Mouse (Mus musculus) liver, embryonic 15.5 days (tissue): Measurements from ENCODE around the gene Tsacc. TPM values are rescaled to one million over a fixed set of nuclear protein-coding genes. Genes with fewer than 3 reads are reported as not detected.
"Not testable (repeated sequence)": the region's sequence is repeated elsewhere in the genome, so short reads cannot be mapped to it uniquely, and the experiment has no call there.

Source experiments
- ATAC-seq: fragments of 200-750 bp; cut with Nextera tagmentation; 2 replicates; pipeline ENCODE4 v1.8.0; 2017; ENCODE audit warnings: moderate number of reproducible peaks, mild to moderate bottlenecking, moderate library complexity; ENCODE audit not compliant: insufficient read depth
- H3K27ac ChIP-seq: fragments of 300-500 bp; sonication (generic); replicated peaks from 2 replicates; pipeline ENCODE4 v1.5.1; 2015; ENCODE audit warnings: mild to moderate bottlenecking, inconsistent platforms
- H3K27me3 ChIP-seq: fragments of 300-500 bp; sonication (generic); 2 replicates; pipeline ENCODE4 v1.6.1; 2015; ENCODE audit warnings: mild to moderate bottlenecking, inconsistent platforms
- H3K36me3 ChIP-seq: fragments of 300-500 bp; sonication (generic); replicated peaks from 2 replicates; pipeline ENCODE4 v1.6.1; 2015; ENCODE audit warnings: moderate library complexity, mild to moderate bottlenecking, inconsistent platforms
- H3K4me1 ChIP-seq: fragments of 300-500 bp; sonication (generic); replicated peaks from 2 replicates; pipeline ENCODE4 v1.6.1; 2015; ENCODE audit warnings: inconsistent platforms
- H3K4me2 ChIP-seq: fragments of 300-500 bp; sonication (generic); 2 replicates; pipeline ENCODE4 v1.6.1; 2015; ENCODE audit warnings: moderate library complexity, mild to moderate bottlenecking, inconsistent platforms
- H3K4me3 ChIP-seq: fragments of 300-500 bp; sonication (generic); replicated peaks from 2 replicates; pipeline ENCODE4 v1.5.1; 2015; ENCODE audit warnings: mild to moderate bottlenecking, inconsistent platforms
- H3K9ac ChIP-seq: fragments of 300-500 bp; sonication (generic); 2 replicates; pipeline ENCODE4 v1.6.1; 2015; ENCODE audit warnings: moderate library complexity, mild to moderate bottlenecking, inconsistent platforms
- H3K9me3 ChIP-seq: fragments of 300-500 bp; sonication (generic); replicated peaks from 2 replicates; pipeline ENCODE4 v1.6.1; 2016; ENCODE audit warnings: inconsistent platforms
- WGBS: fragments of 180-500 bp; shearing (Covaris S2); methylation state at CpG from one replicate; pipeline ENCODE4 v1.1.7; 2015; ENCODE audit warnings: mixed read lengths; ENCODE audit not compliant: insufficient replicate concordance; 5-methylcytosine and 5-hydroxymethylcytosine counted together
- polyA plus RNA-seq: library from polyadenylated mRNA; unstranded; fragments of >200 nt; fragmentation: Nextera tagmentation; extraction: Ambion mirVana; gene quantifications from 2 replicates; pipeline ENCODE4 v1.2.1, GENCODE M21; 2015

Gene Tsacc
- polyA plus RNA-seq, 1 experiment from 2014 or later, result 4.8 TPM

- ATAC-seq, result no peak
- WGBS, result 56% methylated on average over 5 of the region's 5 CpGs
- Histone ChIP-seq H3K27me3 (no peaks in the 10 kb centered on the region), H3K36me3 (peaks cover 12% of the 10 kb centered on the region), H3K9ac (no peak overlapping the region), H3K9me3 (no peaks in the 10 kb centered on the region), H3K4me2 (no peak overlapping the region), H3K4me3 (no peak overlapping the region), H3K27ac (no peak overlapping the region), H3K4me1 (peaks cover 32% of the 10 kb centered on the region)
Measured at GRCm38 (mm10) chr3:88328956-88329355, 32.2 kb upstream of the Tsacc start.

- peak within 1 kb of the TSS; percentile 52 for H3K27ac ChIP-seq
Measured at GRCm38 (mm10) chr3:88324951-88325405, 28.2 kb upstream of the Tsacc start, which contains the start of gene Glmp. Glmp (plus strand) TSS chr3:88325023.

GRCm38 (mm10) chr3:88299172-88299571 is 2.4 kb upstream of the Tsacc start:
- no peak for ATAC-seq
- no peaks in the 10 kb centered on the region for H3K9me3 ChIP-seq
- H3K4me1 ChIP-seq, result peaks cover 28% of the 10 kb centered on the region
- H3K9ac ChIP-seq, result no peak overlapping the region
- H3K36me3 ChIP-seq, result peaks cover 49% of the 10 kb centered on the region
- no peak overlapping the region for H3K4me3 ChIP-seq
- 17% methylated on average over 1 of the region's 1 CpGs for WGBS
- no peak overlapping the region for H3K27ac ChIP-seq
- H3K4me2 ChIP-seq, result peak overlapping the region; percentile 77; the same call in 1 of the 2 replicates
- no peaks in the 10 kb centered on the region for H3K27me3 ChIP-seq

More at GRCm38 (mm10) chr3:88324951-88325405, 28.2 kb upstream of the Tsacc start, which contains the start of gene Glmp:
- Histone ChIP-seq H3K36me3 (peaks cover 40% of the 10 kb centered on the region), H3K27me3 (no peaks in the 10 kb centered on the region), H3K4me1 (peaks cover 19% of the 10 kb centered on the region), H3K4me3 (peak within 1 kb of the TSS; percentile 66), H3K4me2 (peak within 1 kb of the TSS; percentile 81), H3K9ac (peak within 1 kb of the TSS; percentile 70), H3K9me3 (no peaks in the 10 kb centered on the region)
- WGBS, result under 1% methylated on average over 10 of the region's 10 CpGs
- peak; percentile 78 for ATAC-seq

DNA sequence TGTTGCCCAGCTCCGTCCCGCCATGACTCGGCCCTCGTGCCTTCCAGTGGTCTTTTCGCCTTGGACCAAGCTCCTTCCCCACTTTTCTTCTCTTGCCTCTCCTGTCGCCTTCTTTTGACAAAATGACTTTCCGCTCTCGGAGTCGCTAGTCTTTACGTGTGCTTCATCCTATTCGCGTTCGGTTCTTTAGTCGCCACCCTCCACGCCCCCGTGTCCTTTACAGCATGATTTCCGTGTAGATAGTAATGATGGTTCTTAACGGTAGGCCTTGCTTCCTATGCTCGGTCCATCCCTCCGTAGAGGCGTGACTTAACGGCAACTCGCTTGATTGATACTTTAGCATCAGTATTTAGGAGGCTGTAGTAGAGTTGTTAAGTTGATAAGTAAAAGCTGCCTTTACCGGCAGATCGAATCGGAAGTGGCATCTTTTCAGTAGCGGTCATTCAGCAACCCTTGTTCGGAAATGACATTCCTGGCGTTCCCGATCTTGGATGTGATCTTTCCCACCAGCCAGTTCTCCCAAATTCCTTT is 587 bp upstream of the Tsacc start:
- Histone ChIP-seq H3K4me3 (peak overlapping the region; percentile 81), H3K9me3 (no peaks in the 10 kb centered on the region), H3K27ac (peak overlapping the region; percentile 96), H3K27me3 (no peaks in the 10 kb centered on the region), H3K4me2 (peak overlapping the region; percentile 77), H3K36me3 (peaks cover 33% of the 10 kb centered on the region), H3K4me1 (peaks cover 28% of the 10 kb centered on the region), H3K9ac (peak overlapping the region; percentile 81)
- 0% methylated on average over 30 of the region's 30 CpGs for WGBS
- 0 out of 2 replicates have a peak, but pooled peaks have one; percentile 17 for ATAC-seq

DNA sequence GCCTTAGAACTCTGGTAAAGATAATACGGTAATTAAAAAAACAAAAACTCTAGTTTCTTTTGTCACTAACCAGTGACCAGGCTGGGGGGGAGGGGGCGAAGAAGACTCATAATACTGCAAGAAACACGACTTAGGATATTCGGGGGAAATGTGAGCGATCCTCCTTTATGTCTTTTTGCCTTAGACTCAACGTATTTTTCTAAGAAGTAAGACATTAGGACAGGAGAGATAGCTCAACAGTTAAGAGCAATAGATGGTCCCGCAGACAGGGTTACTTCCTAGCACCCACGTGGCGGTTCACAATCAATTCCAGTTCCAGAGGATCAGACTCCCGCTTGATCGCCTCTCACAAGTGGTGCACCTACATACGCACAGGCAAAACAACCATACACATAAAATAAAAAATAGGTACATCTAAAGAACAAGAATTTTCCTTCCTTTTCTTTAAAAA is 664 bp downstream of the Tsacc start:
- peak overlapping the region; percentile 70 for H3K9ac ChIP-seq
- peak overlapping the region; percentile 81 for H3K4me3 ChIP-seq
- peak overlapping the region; percentile 82 for H3K4me2 ChIP-seq
- ATAC-seq, result no peak
- H3K27me3 ChIP-seq, result no peaks in the 10 kb centered on the region
- no peaks in the 10 kb centered on the region for H3K9me3 ChIP-seq
- WGBS, result 0% methylated on average over 12 of the region's 12 CpGs
- H3K4me1 ChIP-seq, result peaks cover 28% of the 10 kb centered on the region
- peak overlapping the region; percentile 96 for H3K27ac ChIP-seq
- H3K36me3 ChIP-seq, result peaks cover 21% of the 10 kb centered on the region

DNA sequence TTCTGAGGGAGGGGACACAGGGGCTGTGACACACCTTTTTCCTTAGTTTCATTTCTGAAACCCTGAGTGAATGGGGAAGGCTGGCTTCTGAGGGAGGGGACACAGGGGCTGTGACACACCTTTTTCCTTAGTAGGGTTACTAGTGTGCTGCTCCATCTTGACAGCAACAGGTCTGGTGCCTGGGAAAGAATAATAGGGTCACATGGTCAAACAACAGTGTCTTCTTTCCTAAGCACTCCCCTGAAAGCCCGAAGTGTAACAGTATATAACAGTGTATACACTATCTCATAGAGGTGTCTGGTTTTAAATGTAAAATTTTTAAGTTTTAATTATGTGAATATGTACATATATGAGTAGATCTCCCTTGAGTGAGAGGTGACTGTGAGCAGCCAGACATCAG is 1.5 kb downstream of the Tsacc start:
- Histone ChIP-seq H3K4me2 (peak overlapping the region; percentile 82), H3K4me3 (peak overlapping the region; percentile 81; the same call in 1 of the 2 replicates), H3K9ac (peak overlapping the region; percentile 70; the same call in 1 of the 2 replicates), H3K27ac (0 out of 2 replicates have a peak overlapping the region, but pooled peaks have one; percentile 14), H3K36me3 (peaks cover 12% of the 10 kb centered on the region), H3K4me1 (peaks cover 28% of the 10 kb centered on the region)
- not testable (repeated sequence) for ATAC-seq, H3K9me3 ChIP-seq, H3K27me3 ChIP-seq
- WGBS, result 44% methylated on average over 1 of the region's 1 CpGs

DNA sequence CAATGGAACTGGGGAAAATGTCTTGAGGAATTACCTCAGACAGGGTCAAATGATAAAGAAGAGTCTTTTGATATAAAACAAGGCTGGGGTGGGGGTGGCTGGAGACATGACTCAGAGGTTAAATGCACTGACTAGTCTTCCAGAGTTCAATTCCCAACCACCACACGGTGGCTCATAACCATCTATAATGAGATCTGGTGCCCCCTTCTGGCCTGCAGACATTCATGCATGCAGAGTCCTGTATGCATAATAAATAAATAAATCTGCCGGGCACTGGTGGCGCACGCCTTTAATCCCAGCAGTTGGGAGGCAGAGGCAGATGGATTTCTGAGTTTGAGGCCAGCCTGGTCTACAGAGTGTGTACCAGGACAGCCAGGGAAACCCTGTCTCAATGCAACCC is 4.8 kb downstream of the Tsacc start:
- no peak overlapping the region for H3K4me2 ChIP-seq
- H3K9ac ChIP-seq, result no peak overlapping the region
- WGBS, result 40% methylated on average over 4 of the region's 4 CpGs
- no peak overlapping the region for H3K27ac ChIP-seq
- H3K27me3 ChIP-seq, result no peaks in the 10 kb centered on the region
- peaks cover 11% of the 10 kb centered on the region for H3K4me1 ChIP-seq
- no peaks in the 10 kb centered on the region for H3K36me3 ChIP-seq
- ATAC-seq, result no peak
- no peaks in the 10 kb centered on the region for H3K9me3 ChIP-seq
- no peak overlapping the region for H3K4me3 ChIP-seq

- H3K27ac ChIP-seq, H3K4me2 ChIP-seq, H3K4me3 ChIP-seq, H3K9ac ChIP-seq, H3K9me3 ChIP-seq, ATAC-seq, H3K27me3 ChIP-seq, H3K36me3 ChIP-seq, H3K4me1 ChIP-seq: not testable (repeated sequence)
- WGBS, result 72% methylated on average over 9 of the region's 10 CpGs
Measured at GRCm38 (mm10) chr3:88288133-88288713, 8.6 kb downstream of the Tsacc start.

- ATAC-seq, result no peak
Measured at GRCm38 (mm10) chr3:88287110-88287509, 9.7 kb downstream of the Tsacc start, which contains the start of gene Gm38392. Gm38392 (minus strand) TSS chr3:88287210.

GRCm38 (mm10) chr3:88285565-88285895 is 11.3 kb downstream of the Tsacc start:
- H3K4me1 ChIP-seq, H3K27ac ChIP-seq, H3K27me3 ChIP-seq, H3K9ac ChIP-seq, H3K9me3 ChIP-seq, H3K36me3 ChIP-seq, ATAC-seq, H3K4me3 ChIP-seq, H3K4me2 ChIP-seq: not testable (repeated sequence)
- 45% methylated on average over 2 of the region's 2 CpGs for WGBS

More at GRCm38 (mm10) chr3:88287110-88287509, 9.7 kb downstream of the Tsacc start, which contains the start of gene Gm38392:
- H3K9me3 ChIP-seq, result no peaks in the 10 kb centered on the region
- H3K4me2 ChIP-seq, result no peak within 1 kb of the TSS
- no peak within 1 kb of the TSS for H3K4me3 ChIP-seq
- WGBS, result 81% methylated on average over 4 of the region's 4 CpGs
- no peak within 1 kb of the TSS for H3K27ac ChIP-seq
- H3K4me1 ChIP-seq, result no peaks in the 10 kb centered on the region
- H3K27me3 ChIP-seq, result no peaks in the 10 kb centered on the region
- no peak within 1 kb of the TSS for H3K9ac ChIP-seq
- no peaks in the 10 kb centered on the region for H3K36me3 ChIP-seq

GRCm38 (mm10) chr3:88284815-88285564 is 11.8 kb downstream of the Tsacc start:
- H3K9ac ChIP-seq, ATAC-seq, H3K9me3 ChIP-seq, H3K4me2 ChIP-seq, H3K4me3 ChIP-seq, H3K4me1 ChIP-seq, H3K36me3 ChIP-seq, H3K27me3 ChIP-seq, H3K27ac ChIP-seq: not testable (repeated sequence)
- 82% methylated on average over 14 of the region's 14 CpGs for WGBS
